Mouse (Mus musculus) ES-Bruce4 (cell line): ENCODE measurements around the gene Ppp6r2. TPM values are rescaled to one million over a fixed set of nuclear protein-coding genes. Genes with fewer than 3 reads are reported as not detected.
A peak's percentile ranks its signal among the peaks of the same experiment; 100 is the strongest.

Source experiments
- H3K27ac ChIP-seq: 2 replicates; pipeline ENCODE4 v1.5.1; 2012; ENCODE audit warnings: low read length, inconsistent platforms; ENCODE audit not compliant: insufficient read depth
- H3K27me3 ChIP-seq: 2 replicates; pipeline ENCODE4 v1.6.1; 2012; ENCODE audit warnings: mild to moderate bottlenecking, low read length, inconsistent platforms; ENCODE audit not compliant: control insufficient read depth, poor library complexity, insufficient read depth, severe bottlenecking
- H3K36me3 ChIP-seq: 2 replicates; pipeline ENCODE4 v1.6.1; 2012; ENCODE audit warnings: inconsistent platforms, mild to moderate bottlenecking, low read length, moderate library complexity; ENCODE audit not compliant: control insufficient read depth, poor library complexity, insufficient read depth, severe bottlenecking
- H3K4me1 ChIP-seq: one replicate; pipeline ENCODE4 v1.8.1; 2011; ENCODE audit warnings: low read length; ENCODE audit not compliant: control insufficient read depth, insufficient read depth
- H3K4me3 ChIP-seq: 2 replicates; pipeline ENCODE4 v1.5.1; 2011; ENCODE audit warnings: low read depth, mild to moderate bottlenecking, low read length
- H3K9ac ChIP-seq: 2 replicates; pipeline ENCODE4 v1.6.1; 2012; ENCODE audit warnings: low read depth, mild to moderate bottlenecking, inconsistent platforms; ENCODE audit not compliant: poor library complexity, severe bottlenecking
- H3K9me3 ChIP-seq: replicated peaks from 2 replicates; pipeline ENCODE4 v1.6.1; 2012; ENCODE audit warnings: mild to moderate bottlenecking, low read length, inconsistent platforms; ENCODE audit not compliant: control insufficient read depth, poor library complexity, insufficient read depth, severe bottlenecking
- CTCF ChIP-seq: IDR thresholded peaks from one replicate; pipeline ENCODE4 v1.8.1; 2011; ENCODE audit warnings: low read depth, low read length
- EP300 ChIP-seq: IDR thresholded peaks from 2 replicates; pipeline ENCODE4 v1.6.1; 2011; ENCODE audit warnings: low read depth, low read length; ENCODE audit not compliant: insufficient read depth
- POLR2A ChIP-seq: IDR thresholded peaks from one replicate; pipeline ENCODE4 v1.8.1; 2011; ENCODE audit warnings: low read length; ENCODE audit not compliant: insufficient read depth
- polyA plus RNA-seq: library from polyadenylated mRNA; stranded (reverse); fragments of >200 nt; gene quantifications from 2 replicates; pipeline ENCODE4 v1.2.4, GENCODE M21; 2011; ENCODE audit warnings: low read depth; ENCODE audit not compliant: missing spikeins, insufficient read depth, insufficient read length

Gene Ppp6r2
- polyA plus RNA-seq, 1 experiment, result 14.3 TPM

GRCm38 (mm10) chr15:89209886-89210761 lies 1.2 kb upstream of the Ppp6r2 start:
- no peaks in the 10 kb centered on the region for H3K36me3 ChIP-seq
- peak overlapping the region; percentile 4; the same call in 1 of the 2 replicates for H3K9ac ChIP-seq
- H3K4me1 ChIP-seq, result peaks cover 2% of the 10 kb centered on the region
- no peak overlapping the region; the same call in 1 of the 2 replicates for H3K27ac ChIP-seq
- H3K27me3 ChIP-seq, result no peaks in the 10 kb centered on the region
- TF ChIP-seq POLR2A (no peak), CTCF (no peak), EP300 (no peak)
- H3K9me3 ChIP-seq, result no peaks in the 10 kb centered on the region
- peak overlapping the region; percentile 20; the same call in 1 of the 2 replicates for H3K4me3 ChIP-seq

- TF ChIP-seq EP300 (no peak), POLR2A (no peak)
- Histone ChIP-seq H3K4me1 (peaks cover 2% of the 10 kb centered on the region), H3K9ac (peak overlapping the region; percentile 94), H3K9me3 (no peaks in the 10 kb centered on the region), H3K27me3 (no peaks in the 10 kb centered on the region), H3K36me3 (no peaks in the 10 kb centered on the region), H3K4me3 (peak overlapping the region; percentile 87), H3K27ac (no peak overlapping the region)
Observed at GRCm38 (mm10) chr15:89211716-89212461, 536 bp downstream of the Ppp6r2 start.

- no peaks in the 10 kb centered on the region for H3K36me3 ChIP-seq
- no peaks in the 10 kb centered on the region for H3K27me3 ChIP-seq
- peaks cover 2% of the 10 kb centered on the region for H3K4me1 ChIP-seq
- H3K4me3 ChIP-seq, result no peak overlapping the region
- TF ChIP-seq CTCF (no peak), EP300 (no peak), POLR2A (no peak)
- H3K27ac ChIP-seq, result no peak overlapping the region
- no peaks in the 10 kb centered on the region for H3K9me3 ChIP-seq
- H3K9ac ChIP-seq, result no peak overlapping the region
Observed at GRCm38 (mm10) chr15:89212495-89212894, 1.1 kb downstream of the Ppp6r2 start.

- Histone ChIP-seq H3K36me3 (no peaks in the 10 kb centered on the region), H3K27me3 (no peaks in the 10 kb centered on the region), H3K4me1 (peaks cover 2% of the 10 kb centered on the region), H3K4me3 (no peak overlapping the region), H3K9me3 (no peaks in the 10 kb centered on the region), H3K9ac (no peak overlapping the region), H3K27ac (no peak overlapping the region)
- no peak for TF ChIP-seq CTCF
- no peak for TF ChIP-seq POLR2A
- TF ChIP-seq EP300, result no peak
Observed at GRCm38 (mm10) chr15:89213517-89213916, 2.2 kb downstream of the Ppp6r2 start.

- Histone ChIP-seq H3K9ac (no peak overlapping the region), H3K27ac (no peak overlapping the region), H3K4me1 (peaks cover 2% of the 10 kb centered on the region), H3K9me3 (no peaks in the 10 kb centered on the region), H3K27me3 (no peaks in the 10 kb centered on the region), H3K4me3 (no peak overlapping the region), H3K36me3 (no peaks in the 10 kb centered on the region)
- TF ChIP-seq CTCF (no peak), POLR2A (no peak), EP300 (no peak)
Observed at GRCm38 (mm10) chr15:89214953-89215352, 3.6 kb downstream of the Ppp6r2 start.
